Mouse (Mus musculus): ENCODE data around the gene Gm49395. TPM values are rescaled to one million over a fixed set of nuclear protein-coding genes. Genes with fewer than 3 reads are reported as not detected.

Gene Gm49395
- polyA plus RNA-seq, 1 experiment from 2014 or later: 3.9 TPM

DNA sequence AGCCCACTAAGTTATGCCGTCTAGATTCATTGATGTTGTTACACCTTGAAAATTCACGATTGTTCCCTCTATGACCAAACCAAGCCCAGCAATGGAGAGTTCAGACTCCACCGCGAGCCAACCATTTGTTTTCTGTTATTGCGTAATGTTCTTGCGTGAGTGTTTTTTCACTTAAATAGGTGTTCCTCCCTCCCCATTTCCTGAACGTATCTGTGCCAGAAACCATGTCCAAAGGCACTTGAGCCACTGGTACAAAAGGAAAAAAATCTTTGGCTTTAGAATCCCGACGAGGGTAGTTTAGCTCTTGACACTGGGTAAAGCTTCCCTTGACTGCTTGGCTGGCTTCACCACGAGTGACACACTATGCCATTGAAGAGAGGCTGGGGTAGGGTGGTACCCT lies 4.5 kb upstream of the Gm49395 start:
- ATAC-seq: no peak
- H3K36me3 ChIP-seq (replicated peaks; ENCODE audit: insufficient read depth, low read length): no peaks in the 10 kb centered on the region
- 62% methylated on average over 10 of the region's 10 CpGs for WGBS (ENCODE audit: insufficient replicate concordance)
- peaks cover 2% of the 10 kb centered on the region; the same call in 1 of the 2 replicates for H3K4me1 ChIP-seq (ENCODE audit: insufficient read depth)
- H3K9me3 ChIP-seq (ENCODE audit: low read length): no peaks in the 10 kb centered on the region
- peaks cover 6% of the 10 kb centered on the region; the same call in 1 of the 2 replicates for H3K27me3 ChIP-seq (ENCODE audit: insufficient read depth, low read length)
- 0 out of 2 replicates have a peak overlapping the region, but pooled peaks have one; percentile 16 for H3K27ac ChIP-seq (ENCODE audit: low read depth)
- H3K9ac ChIP-seq (replicated peaks): no peak overlapping the region
- no peak overlapping the region for H3K4me2 ChIP-seq (ENCODE audit: low read depth, low read length)
- no peak for DNase-seq
- TF ChIP-seq CTCF (IDR thresholded peaks at IDR 0.05; ENCODE audit: low read depth) (no peak), EP300 (IDR thresholded peaks at IDR 0.05; ENCODE audit: low read depth) (no peak)
- H3K4me3 ChIP-seq (ENCODE audit: low read depth, low read length): no peak overlapping the region

DNA sequence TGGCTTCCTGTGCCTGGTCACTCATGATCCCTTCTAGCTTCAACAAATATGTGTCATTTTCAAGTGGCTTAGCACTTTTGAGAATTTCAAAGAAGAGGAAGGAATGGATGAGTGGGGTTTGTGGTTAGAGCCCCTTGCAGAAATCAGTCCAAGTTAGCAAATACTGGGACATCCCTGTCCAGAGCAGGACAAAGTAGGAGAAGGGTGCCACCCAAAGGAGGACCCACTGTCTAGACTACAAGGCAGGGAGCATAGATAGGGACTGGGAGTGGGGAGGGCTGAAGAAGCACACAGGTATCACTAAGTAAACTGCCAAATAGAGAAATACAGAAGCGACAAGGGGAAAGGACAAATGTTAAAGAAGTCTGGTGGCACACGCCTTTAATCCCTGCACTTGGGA lies 1.0 kb upstream of the Gm49395 start:
- peaks cover 12% of the 10 kb centered on the region for H3K27me3 ChIP-seq (ENCODE audit: insufficient read depth, low read length)
- no peak overlapping the region for H3K4me3 ChIP-seq (ENCODE audit: low read depth, low read length)
- DNase-seq: no peak
- H3K36me3 ChIP-seq (replicated peaks; ENCODE audit: insufficient read depth, low read length): no peaks in the 10 kb centered on the region
- H3K4me2 ChIP-seq (ENCODE audit: low read depth, low read length): no peak overlapping the region
- WGBS (ENCODE audit: insufficient replicate concordance): 76% methylated on average over 2 of the region's 2 CpGs
- H3K27ac ChIP-seq (ENCODE audit: low read depth): no peak overlapping the region
- no peak for ATAC-seq
- H3K9me3 ChIP-seq (ENCODE audit: low read length): no peaks in the 10 kb centered on the region
- no peak overlapping the region for H3K9ac ChIP-seq (replicated peaks)
- 0 out of 2 replicates have a peak, but pooled peaks have one; percentile 8 for TF ChIP-seq CTCF (IDR thresholded peaks at IDR 0.05; ENCODE audit: low read depth)
- TF ChIP-seq EP300 (IDR thresholded peaks at IDR 0.05; ENCODE audit: low read depth): no peak
- peaks cover 2% of the 10 kb centered on the region; the same call in 1 of the 2 replicates for H3K4me1 ChIP-seq (ENCODE audit: insufficient read depth)

DNA sequence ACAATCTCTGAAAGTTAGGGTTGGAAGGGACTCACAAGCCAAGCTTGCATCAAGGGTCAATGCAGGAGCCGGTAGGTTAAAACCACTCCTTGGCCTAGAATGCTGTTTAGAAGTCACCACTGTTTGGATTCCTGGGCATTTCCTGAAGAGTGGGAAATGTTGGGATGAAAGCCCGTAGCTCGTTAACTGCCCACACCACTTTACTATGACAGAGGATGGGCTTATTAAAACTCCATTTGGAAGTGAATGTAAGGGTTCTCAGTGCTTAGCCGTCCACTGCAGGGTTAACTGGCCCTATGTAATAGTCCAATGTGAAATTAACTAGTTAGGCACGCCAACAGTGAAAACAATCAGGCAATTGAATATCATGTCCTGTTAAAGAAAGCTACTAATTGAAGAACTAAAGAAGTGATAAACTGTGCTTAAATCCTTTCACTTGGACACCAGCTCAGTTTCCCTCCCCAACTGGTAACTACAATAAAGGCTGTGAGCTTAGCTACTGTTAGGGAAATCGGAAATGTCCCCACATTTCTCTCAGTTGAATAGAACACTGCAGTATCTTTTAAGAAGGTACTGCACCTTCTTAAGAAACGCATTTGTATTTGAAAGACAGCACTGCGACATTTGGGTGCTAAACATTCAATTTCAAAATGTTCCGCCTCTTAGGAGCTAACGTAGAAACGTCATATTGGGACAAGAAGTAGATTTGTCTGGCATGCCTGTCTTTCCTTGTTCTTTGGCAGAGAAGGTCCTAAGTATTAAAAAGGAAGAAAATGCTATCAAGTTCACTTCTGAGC lies 1.1 kb downstream of the Gm49395 start:
- TF ChIP-seq CTCF (IDR thresholded peaks at IDR 0.05; ENCODE audit: low read depth) (no peak), EP300 (IDR thresholded peaks at IDR 0.05; ENCODE audit: low read depth) (no peak)
- Histone ChIP-seq H3K9ac (replicated peaks) (peak overlapping the region; percentile 59), H3K4me2 (ENCODE audit: low read depth, low read length) (peak overlapping the region; percentile 73), H3K9me3 (ENCODE audit: low read length) (no peaks in the 10 kb centered on the region), H3K4me3 (ENCODE audit: low read depth, low read length) (peak overlapping the region; percentile 54), H3K27ac (ENCODE audit: low read depth) (peak overlapping the region; percentile 83), H3K27me3 (ENCODE audit: insufficient read depth, low read length) (peaks cover 12% of the 10 kb centered on the region), H3K4me1 (ENCODE audit: insufficient read depth) (peaks cover 13% of the 10 kb centered on the region), H3K36me3 (replicated peaks; ENCODE audit: insufficient read depth, low read length) (no peaks in the 10 kb centered on the region)
- WGBS (ENCODE audit: insufficient replicate concordance): 42% methylated on average over 11 of the region's 11 CpGs
- ATAC-seq (no peak), DNase-seq (no peak)

DNA sequence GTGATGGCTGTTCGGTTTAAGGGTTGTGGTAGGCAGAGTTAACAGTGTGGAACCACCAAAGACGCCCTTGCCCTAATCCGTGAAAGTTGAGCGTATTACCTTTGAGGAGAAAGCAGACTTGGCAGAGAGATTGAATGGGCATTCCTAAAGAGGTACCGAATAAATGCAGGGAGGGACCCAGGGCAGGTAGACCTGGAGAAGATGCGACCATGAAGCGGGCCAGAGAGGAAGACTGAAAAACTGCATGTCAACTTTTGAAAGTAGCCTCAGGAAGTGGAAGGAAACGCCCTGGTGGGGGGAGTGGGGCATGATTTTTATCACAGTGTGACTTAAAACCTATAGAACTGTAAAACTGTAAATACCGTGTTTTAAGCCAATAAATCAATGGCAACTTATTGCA lies 2.3 kb downstream of the Gm49395 start:
- no peaks in the 10 kb centered on the region for H3K9me3 ChIP-seq (ENCODE audit: low read length)
- H3K9ac ChIP-seq (replicated peaks): no peak overlapping the region
- peak overlapping the region; percentile 7 for H3K4me2 ChIP-seq (ENCODE audit: low read depth, low read length)
- H3K27me3 ChIP-seq (ENCODE audit: insufficient read depth, low read length): peaks cover 12% of the 10 kb centered on the region
- 74% methylated on average over 9 of the region's 9 CpGs for WGBS (ENCODE audit: insufficient replicate concordance)
- H3K4me1 ChIP-seq (ENCODE audit: insufficient read depth): peaks cover 15% of the 10 kb centered on the region
- TF ChIP-seq CTCF (IDR thresholded peaks at IDR 0.05; ENCODE audit: low read depth): no peak
- no peaks in the 10 kb centered on the region for H3K36me3 ChIP-seq (replicated peaks; ENCODE audit: insufficient read depth, low read length)
- DNase-seq (no peak), ATAC-seq (no peak)
- no peak overlapping the region for H3K27ac ChIP-seq (ENCODE audit: low read depth)
- no peak overlapping the region for H3K4me3 ChIP-seq (ENCODE audit: low read depth, low read length)

DNA sequence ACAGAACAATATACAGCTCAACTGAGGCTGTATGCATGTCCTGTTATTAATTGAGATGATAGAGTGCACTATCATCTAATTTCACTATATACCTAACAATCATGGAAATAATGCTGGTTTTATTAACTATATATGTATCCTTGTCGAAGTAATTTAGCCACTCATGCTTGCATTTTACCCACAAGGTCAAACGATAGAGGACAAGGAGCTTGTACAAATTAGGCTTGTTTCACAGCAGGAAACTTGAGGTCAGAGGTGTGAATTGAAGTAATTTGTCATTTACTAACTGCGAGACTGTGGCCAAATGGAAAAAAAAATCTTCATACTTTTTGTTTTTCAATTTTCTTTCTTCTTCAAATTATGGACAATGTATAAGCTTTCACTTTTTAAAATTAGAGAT lies 3.5 kb downstream of the Gm49395 start:
- Histone ChIP-seq H3K9me3 (ENCODE audit: low read length) (no peaks in the 10 kb centered on the region), H3K27ac (ENCODE audit: low read depth) (no peak overlapping the region), H3K4me3 (ENCODE audit: low read depth, low read length) (no peak overlapping the region), H3K36me3 (replicated peaks; ENCODE audit: insufficient read depth, low read length) (no peaks in the 10 kb centered on the region), H3K27me3 (ENCODE audit: insufficient read depth, low read length) (peaks cover 12% of the 10 kb centered on the region), H3K4me1 (ENCODE audit: insufficient read depth) (peaks cover 15% of the 10 kb centered on the region), H3K4me2 (ENCODE audit: low read depth, low read length) (no peak overlapping the region), H3K9ac (replicated peaks) (no peak overlapping the region)
- no peak for TF ChIP-seq EP300 (IDR thresholded peaks at IDR 0.05; ENCODE audit: low read depth)
- 66% methylated on average over 3 of the region's 3 CpGs for WGBS (ENCODE audit: insufficient replicate concordance)
- ATAC-seq: no peak
- DNase-seq: no peak

DNA sequence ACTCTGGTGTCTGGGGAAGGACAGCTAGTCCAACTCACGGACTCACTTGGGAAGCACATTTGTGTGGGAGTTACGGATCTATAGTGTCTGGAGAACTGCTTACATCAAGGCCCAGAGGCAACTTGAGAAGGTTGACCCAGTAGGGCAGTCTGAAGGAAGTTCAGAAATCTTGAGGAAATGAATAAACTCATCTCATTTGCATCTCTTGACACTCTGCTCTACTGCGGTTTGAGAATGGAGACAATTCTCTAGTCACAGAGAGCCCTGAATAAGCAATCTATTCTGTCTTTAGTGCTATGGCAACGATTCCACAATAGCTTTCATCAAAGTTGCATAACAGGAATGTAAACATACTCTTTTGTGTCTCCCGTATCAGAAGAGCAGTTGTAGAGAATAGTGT lies 4.8 kb downstream of the Gm49395 start:
- Histone ChIP-seq H3K4me3 (ENCODE audit: low read depth, low read length) (no peak overlapping the region), H3K36me3 (replicated peaks; ENCODE audit: insufficient read depth, low read length) (no peaks in the 10 kb centered on the region), H3K4me1 (ENCODE audit: insufficient read depth) (peaks cover 16% of the 10 kb centered on the region), H3K9ac (replicated peaks) (no peak overlapping the region), H3K27me3 (ENCODE audit: insufficient read depth, low read length) (peaks cover 12% of the 10 kb centered on the region), H3K4me2 (ENCODE audit: low read depth, low read length) (0 out of 2 replicates have a peak overlapping the region, but pooled peaks have one; percentile 9), H3K9me3 (ENCODE audit: low read length) (no peaks in the 10 kb centered on the region), H3K27ac (ENCODE audit: low read depth) (no peak overlapping the region)
- WGBS (ENCODE audit: insufficient replicate concordance): 42% methylated on average over 5 of the region's 5 CpGs
- ATAC-seq: no peak
- DNase-seq: no peak
- TF ChIP-seq CTCF (IDR thresholded peaks at IDR 0.05; ENCODE audit: low read depth) (no peak), EP300 (IDR thresholded peaks at IDR 0.05; ENCODE audit: low read depth) (no peak)
